Mouse (Mus musculus): ENCODE data around the gene Ddc.

DNA sequence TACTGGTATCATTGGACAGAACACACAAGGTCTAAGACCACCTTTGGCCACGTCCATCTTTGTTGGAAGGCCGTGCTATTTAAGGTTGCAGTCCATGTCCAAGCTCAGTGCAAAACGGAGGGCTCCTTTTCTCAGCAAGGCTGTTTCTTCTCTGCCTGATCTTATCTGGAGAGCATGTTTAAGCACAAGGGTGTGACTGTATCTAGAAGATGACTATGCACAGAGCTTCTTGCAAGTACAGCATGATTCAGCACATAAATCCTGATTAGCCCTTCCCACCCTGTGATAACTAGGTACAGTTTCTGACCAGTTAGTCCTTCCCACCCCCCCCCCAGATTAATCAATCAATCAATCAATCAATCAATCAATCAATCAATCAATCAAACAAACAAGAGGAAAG, 25.4 kb upstream of the Ddc start:
- TF ChIP-seq CTCF (IDR thresholded peaks at IDR 0.05; ENCODE audit: low read depth) (no peak), EP300 (IDR thresholded peaks at IDR 0.05; ENCODE audit: low read depth) (no peak)
